Mouse (Mus musculus): ENCODE results near the gene Trpv4. TPM values are rescaled to one million over a fixed set of nuclear protein-coding genes. Genes with fewer than 3 reads are reported as not detected.

The Trpv4 gene
- 1.6 and 2.9 TPM in 2 replicates for polyA plus RNA-seq (2012; rRNA removed)

DNA sequence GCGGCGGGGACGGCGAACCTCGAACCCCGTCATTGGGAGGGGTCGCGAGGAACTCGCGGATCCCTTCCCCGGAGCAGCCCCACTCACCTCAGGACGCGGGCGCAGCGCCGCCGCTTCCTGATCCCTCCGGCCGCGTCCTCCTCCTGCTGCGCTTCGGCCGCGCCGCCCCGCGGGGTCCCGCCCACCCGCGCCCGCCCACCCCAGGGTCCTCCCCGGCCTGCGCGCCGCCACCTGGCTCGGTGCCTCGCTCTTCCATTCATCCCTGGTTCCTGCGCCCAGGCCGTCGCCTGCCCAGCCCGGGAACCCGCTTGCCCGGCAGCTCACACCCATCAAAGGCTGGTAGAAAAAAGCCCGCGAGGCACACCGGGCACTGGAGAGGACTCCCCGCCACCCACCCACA lies at the start of gene Trpv4:
Gene Trpv4, minus strand, starts transcription at position 167 of the 400 bp plus-strand sequence.

GRCm38 (mm10) chr5:114707265-114708068 lies 49.2 kb upstream of the Trpv4 start, which contains the start of gene Tchp:
Gene Tchp, plus strand, starts transcription at chr5:114707760.

GRCm38 (mm10) chr5:114690633-114691567 lies 32.7 kb upstream of the Trpv4 start, which contains the start of gene Gltp:
Gene Gltp, minus strand, starts transcription at chr5:114690984.

Other genes starting within 250 kb of the Trpv4 start
- 30.3 and 33.6 TPM in 2 replicates for gene Mmab, start 214.4 kb downstream of the Trpv4 start, polyA plus RNA-seq (2012; rRNA removed)
- 70.1 and 73.1 TPM in 2 replicates for gene Mvk, start 214.2 kb downstream of the Trpv4 start, polyA plus RNA-seq (2012; rRNA removed)
- 6.6 and 6.8 TPM in 2 replicates for gene Fam222a, start 90.4 kb downstream of the Trpv4 start, polyA plus RNA-seq (2012; rRNA removed)
- gene Gltp, start 32.6 kb upstream of the Trpv4 start, polyA plus RNA-seq (2012; rRNA removed), result 20.7 and 21.5 TPM in 2 replicates
- gene Tchp, start 49.3 kb upstream of the Trpv4 start, polyA plus RNA-seq (2012; rRNA removed), result 23.3 and 23.6 TPM in 2 replicates
- gene Ankrd13a, start 116.3 kb upstream of the Trpv4 start, polyA plus RNA-seq (2012; rRNA removed), result 41.3 and 44.4 TPM in 2 replicates
- 50.3 and 50.9 TPM in 2 replicates for gene Git2, start 117.1 kb upstream of the Trpv4 start, polyA plus RNA-seq (2012; rRNA removed)
- gene 1500011B03Rik, start 165.0 kb upstream of the Trpv4 start, polyA plus RNA-seq (2012; rRNA removed), result 248 and 254 TPM in 2 replicates
- gene 4930519G04Rik, start 195.2 kb upstream of the Trpv4 start, polyA plus RNA-seq (2012; rRNA removed), result not detected in 2 replicates
- 2.7 and 3.0 TPM in 2 replicates for gene Gm9936, start 200.3 kb upstream of the Trpv4 start, polyA plus RNA-seq (2012; rRNA removed)
- 5.6 and 7.2 TPM in 2 replicates for gene Oasl2, start 238.5 kb upstream of the Trpv4 start, polyA plus RNA-seq (2012; rRNA removed)

All from central nervous system, embryonic 18 days (tissue).